9 mouse cellular contexts compared by ENCODE assay signal in the genomic region with DNA sequence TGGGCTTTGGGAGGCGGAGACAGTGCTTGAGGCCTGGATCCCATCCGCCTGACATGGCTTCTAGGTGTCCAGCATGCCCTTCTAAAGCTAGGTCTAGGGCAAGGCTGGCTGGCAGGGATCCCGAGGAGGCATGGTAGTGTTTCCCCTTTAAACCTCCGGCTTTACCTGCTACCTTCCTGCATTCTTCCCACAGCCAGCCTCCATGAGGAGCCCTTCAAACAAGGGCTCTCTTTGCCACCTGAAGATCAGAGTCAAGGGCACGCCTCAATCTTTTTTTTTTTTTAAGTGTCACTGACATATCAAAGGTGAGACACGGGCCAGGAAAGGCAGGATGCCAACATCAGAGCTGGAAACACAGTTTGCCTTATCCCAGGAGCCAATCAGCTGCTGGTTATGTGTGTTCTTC.
DNase-seq lines count a peak whose midpoint lies in the region; ATAC-seq and TF ChIP-seq lines count a peak whose summit lies in the region.
"Had no signal": no experiment of that assay in that cellular context is flagged by ENCODE, and none has a peak within 500 bp of the region (broad histone marks: within the 10 kb centered on the region; RNA-seq: fewer than 3 reads in every experiment).

No protein-coding gene starts in this region.

- peak; percentile 21; the same call in 1 of the 2 replicates for ATAC-seq in intestine, embryonic 16.5 days
- ATAC-seq in neutrophil, adult 5-6 weeks (ENCODE audit: extremely low read depth, insufficient number of reproducible peaks, low FRiP score, poor library complexity, severe bottlenecking) = 0 out of 2 replicates have a peak, but pooled peaks have one; percentile 17
- ATAC-seq: liver, postnatal 0 days had no signal

- H3K4me1 ChIP-seq in intestine, embryonic 16.5 days (ENCODE audit: control insufficient read depth, insufficient read depth, low read length) = peaks cover 10% of the 10 kb centered on the region; the same call in 1 of the 2 replicates

- H3K4me3 ChIP-seq in layer of hippocampus, adult 2 months = no peak overlapping the region
- no peak overlapping the region for H3K4me3 ChIP-seq in intestine, embryonic 16.5 days (ENCODE audit: low read length)
- H3K4me3 ChIP-seq in left cerebral cortex, adult 2 months = no peak overlapping the region

- no peak for TF ChIP-seq CTCF in layer of hippocampus, adult 2 months (conservative IDR thresholded peaks at IDR 0.05)
- TF ChIP-seq CTCF in left cerebral cortex, adult 2 months (IDR thresholded peaks at IDR 0.05) = no peak

- no peaks in the 10 kb centered on the region for H3K36me3 ChIP-seq in intestine, embryonic 16.5 days (ENCODE audit: control insufficient read depth, insufficient read depth, low read length)

- no peak overlapping the region for H3K9ac ChIP-seq in intestine, embryonic 16.5 days (ENCODE audit: low read depth, low read length)
- H3K9ac ChIP-seq: liver, postnatal 0 days had no signal

- H3K9me3 ChIP-seq in intestine, embryonic 16.5 days (ENCODE audit: control insufficient read depth, low read length) = no peaks in the 10 kb centered on the region

- WGBS in intestine, embryonic 16.5 days = 68% methylated on average over 6 of the region's 6 CpGs

- peak overlapping the region; percentile 44; the same call in 1 of the 2 replicates for H3K27ac ChIP-seq in layer of hippocampus, adult 2 months
- H3K27ac ChIP-seq in intestine, embryonic 16.5 days (ENCODE audit: low read length) = 0 out of 2 replicates have a peak overlapping the region, but pooled peaks have one; percentile 19
- no peak overlapping the region for H3K27ac ChIP-seq in left cerebral cortex, adult 2 months

- no peak overlapping the region for H3K4me2 ChIP-seq in intestine, embryonic 16.5 days (ENCODE audit: low read depth, low read length)

- DNase-seq in adrenal gland, postnatal 25 days = peak; percentile 34
- no peak for DNase-seq in adrenal gland, adult 18-20 months (ENCODE audit: low spot score in 2 of 2)
- DNase-seq in layer of hippocampus, adult 2 months (ENCODE audit: low spot score in 2 of 2) = no peak
- DNase-seq in layer of hippocampus, postnatal 36 days = no peak
- DNase-seq in layer of hippocampus, adult 11-12 months (ENCODE audit: low spot score) = no peak
- no peak for DNase-seq in left cerebral cortex, adult 2 months (ENCODE audit: extremely low spot score in 1 of 2, low spot score in 2 of 2)
- DNase-seq: liver, postnatal 0 days had no signal

- intact Hi-C loops in left cerebral cortex, adult 2 months (cut with DNase I) = no loop called here

- no peaks in the 10 kb centered on the region for H3K27me3 ChIP-seq in intestine, embryonic 16.5 days (replicated peaks; ENCODE audit: control insufficient read depth, insufficient read depth, low read length)
